Mouse (Mus musculus) urinary bladder, adult 18-20 months (tissue): ENCODE measurements around the gene Pnpla1.
"Not testable (repeated sequence)": the region's sequence is repeated elsewhere in the genome, so short reads cannot be mapped to it uniquely, and the experiment has no call there.

Experiments used
- DNase-seq, 2 experiments: peaks; one replicate each; pipeline ENCODE4 v3.0.0; 2022; ENCODE audit warnings: low spot score in 2 of 2, mixed read lengths in 2 of 2

Pnpla1 gene

DNA sequence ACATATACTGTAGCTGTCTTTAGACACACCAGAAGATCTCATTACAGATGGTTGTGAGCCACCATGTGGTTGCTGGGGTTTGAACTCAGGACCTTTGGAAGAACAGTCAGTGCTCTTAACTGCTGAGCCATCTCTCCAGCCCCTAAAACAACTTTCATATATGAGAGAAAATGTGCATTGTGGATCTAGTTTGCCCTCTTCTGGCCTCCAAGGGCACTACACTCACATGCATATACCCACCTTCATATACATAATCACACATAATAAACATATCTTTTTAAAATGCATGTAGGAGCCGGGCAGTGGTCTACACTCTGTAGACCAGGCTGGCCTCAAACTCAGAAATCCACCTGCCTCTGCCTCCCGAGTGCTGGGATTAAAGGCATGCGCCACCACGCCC, 16.3 kb upstream of the Pnpla1 start:
- DNase-seq, result not testable (repeated sequence)

- DNase-seq, result no peak
These were observed 14.5 kb upstream of the Pnpla1 start for GRCm38 (mm10) chr17:28843665-28844064.

DNA sequence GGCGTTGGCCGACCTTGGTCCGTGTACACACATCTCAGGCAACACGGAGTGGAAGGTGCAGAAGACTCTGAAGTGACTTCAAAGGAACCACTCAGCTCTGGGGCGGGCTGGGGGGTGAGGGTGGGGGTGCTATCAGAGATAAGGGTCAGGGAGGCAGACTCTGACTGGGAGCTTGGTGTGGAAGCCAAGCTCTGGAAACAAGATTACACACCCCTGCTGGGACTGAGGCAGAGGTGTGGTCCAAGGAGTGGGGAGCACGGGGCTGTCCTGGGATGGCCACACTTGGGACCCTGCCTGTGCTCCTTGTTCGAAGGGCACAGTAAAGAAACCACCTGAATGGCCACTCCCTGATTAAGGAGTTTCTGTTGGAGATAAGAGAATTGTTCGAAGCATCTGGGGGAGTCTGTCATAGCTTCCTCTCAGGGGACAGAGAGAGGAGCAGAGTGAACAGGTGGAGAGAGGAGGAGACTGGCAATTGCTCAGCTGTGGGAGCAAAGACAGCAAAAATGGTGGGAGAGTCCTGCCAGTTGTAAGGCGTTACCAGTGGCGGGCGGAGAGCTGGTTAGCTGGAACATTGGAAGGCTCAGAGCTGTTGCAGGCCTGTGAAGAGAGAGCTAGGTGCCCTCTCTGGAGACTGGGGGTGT, 11.1 kb upstream of the Pnpla1 start:
- no peak for DNase-seq

DNA sequence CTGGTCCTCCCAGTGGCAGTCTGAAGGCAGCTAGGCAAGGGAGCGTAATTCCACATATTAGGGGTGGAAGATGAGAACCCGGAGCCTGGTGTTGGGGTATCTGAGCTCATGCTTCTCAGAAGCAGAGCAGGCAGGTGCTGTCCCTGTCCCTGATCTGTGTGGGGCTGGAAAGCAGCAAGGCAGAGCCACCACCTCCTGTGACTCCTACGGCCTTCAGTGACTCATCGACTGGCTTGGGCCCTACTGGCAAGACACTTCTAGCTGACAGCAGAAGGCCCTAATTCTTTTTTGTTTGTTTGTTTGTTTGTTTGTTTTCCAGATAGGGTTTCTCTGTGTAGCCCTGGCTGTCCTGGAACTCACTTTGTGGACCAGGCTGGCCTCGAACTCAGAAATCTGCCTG, 7.7 kb upstream of the Pnpla1 start:
- no peak for DNase-seq

- DNase-seq, result no peak
These were observed 3.8 kb upstream of the Pnpla1 start for GRCm38 (mm10) chr17:28854377-28854776.

DNA sequence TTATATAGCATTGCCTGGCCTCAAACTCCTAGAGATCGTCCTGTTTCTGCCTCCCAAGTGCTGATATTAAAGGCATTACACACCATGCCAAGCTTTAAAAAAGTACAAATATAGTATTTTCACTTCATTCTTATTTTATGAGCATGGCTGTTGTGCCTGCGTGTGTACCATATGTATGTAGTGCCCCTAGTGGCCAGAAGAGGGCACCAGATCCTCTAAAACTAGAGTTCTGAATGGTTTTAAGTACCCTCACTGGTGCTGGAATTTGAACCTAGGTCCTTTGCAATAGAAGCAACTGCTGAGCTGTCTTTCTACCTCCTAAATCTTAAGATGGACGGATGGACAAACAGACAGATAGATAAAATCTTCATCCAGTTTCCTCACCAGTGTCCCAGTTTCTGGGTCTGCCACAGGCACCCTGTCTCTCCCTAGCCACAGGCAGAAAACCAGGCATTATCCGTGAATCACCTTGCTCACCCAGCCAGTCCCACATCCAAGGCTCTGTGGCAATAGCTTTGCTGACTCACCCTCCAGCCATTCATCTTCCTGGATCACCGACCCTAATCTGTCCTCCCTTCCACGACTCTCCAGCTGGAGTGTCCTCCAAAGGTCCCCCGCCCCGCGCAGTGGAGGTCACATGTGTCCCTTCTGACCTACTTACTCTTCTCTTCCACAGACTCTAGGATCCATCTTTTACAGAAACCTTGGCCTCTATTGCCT, 2.9 kb upstream of the Pnpla1 start:
- peak; percentile 23 to 31 for DNase-seq

DNA sequence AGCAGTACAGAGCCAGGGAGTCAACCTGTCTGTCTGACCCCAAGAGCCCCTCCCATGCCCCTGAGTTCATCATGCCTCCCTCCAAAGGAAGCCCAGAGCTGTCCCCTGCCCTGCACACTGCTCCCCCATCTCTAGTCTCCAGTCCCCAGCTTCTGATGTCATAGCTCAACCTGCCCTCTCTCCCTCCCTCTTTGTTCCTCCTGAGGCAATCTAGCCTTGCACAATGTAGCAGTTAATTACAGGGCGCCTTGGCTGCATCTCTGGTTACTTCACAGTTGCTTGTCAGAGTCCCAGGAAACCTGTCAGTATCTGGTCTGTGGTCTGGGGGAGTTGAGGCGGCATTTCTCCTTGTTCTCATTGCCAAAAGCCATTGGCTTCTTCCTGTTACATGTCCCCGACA, 2.2 kb upstream of the Pnpla1 start:
- DNase-seq, result no peak

DNA sequence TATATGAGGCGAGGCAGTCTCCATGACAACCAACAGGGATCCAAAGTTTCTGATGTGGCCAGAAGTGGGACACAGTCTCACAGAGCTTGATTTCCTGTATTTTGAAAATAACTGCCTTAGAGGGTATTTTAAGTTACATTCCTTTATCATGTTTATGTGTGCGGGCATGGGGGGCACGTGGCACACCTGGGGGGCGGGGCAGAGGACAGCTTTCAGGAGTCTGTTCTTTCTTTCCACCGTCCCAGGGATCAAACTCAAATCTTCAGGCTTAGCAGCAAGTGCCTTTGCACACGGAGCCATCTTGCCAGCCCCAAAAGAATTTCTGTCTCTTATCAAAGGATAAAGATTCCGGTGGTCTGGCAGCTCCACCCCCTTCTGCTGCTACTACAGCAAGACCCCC, 5.7 kb downstream of the Pnpla1 start:
- no peak for DNase-seq

DNA sequence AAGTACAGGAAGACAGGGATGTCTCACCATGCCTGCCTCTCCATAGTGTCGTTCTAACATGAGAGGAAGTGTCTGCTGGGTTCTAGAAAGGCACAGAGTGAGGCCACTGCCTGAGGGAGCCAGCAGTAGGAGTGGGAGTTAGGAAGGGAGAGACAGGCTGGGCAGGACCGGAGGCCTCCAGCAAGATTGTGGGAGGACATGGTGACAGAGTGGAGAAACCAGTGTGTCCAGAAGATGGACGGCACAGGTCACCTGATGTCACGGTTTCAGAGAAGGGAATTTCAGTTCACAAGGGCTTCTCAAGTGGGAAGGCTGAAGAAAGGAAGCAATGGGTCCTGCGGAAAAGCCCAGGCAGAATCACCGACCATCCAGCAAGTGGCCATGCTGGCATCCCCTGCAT, 6.3 kb downstream of the Pnpla1 start:
- no peak for DNase-seq

DNA sequence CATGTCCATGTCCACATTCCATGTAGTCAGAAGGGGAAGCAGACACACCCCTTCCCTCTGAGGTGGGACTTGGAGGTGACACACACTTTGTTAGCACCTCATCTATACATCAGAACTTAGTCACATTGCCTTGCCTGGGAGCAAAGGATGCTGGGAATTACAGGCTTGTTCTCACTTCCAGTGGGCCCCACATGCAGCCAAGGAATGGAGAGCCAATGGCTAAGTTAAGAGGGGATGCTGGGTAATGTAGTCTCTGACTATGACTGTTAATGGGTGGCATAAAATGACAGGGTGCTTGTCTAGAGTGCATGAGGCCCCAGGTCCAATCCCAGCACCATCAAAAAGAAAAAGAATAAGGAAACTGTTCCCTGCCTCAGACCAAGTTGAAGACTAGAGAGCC, 8.7 kb downstream of the Pnpla1 start:
- DNase-seq, result no peak

- no peak for DNase-seq
These were observed 9.2 kb downstream of the Pnpla1 start for GRCm38 (mm10) chr17:28867381-28867780.

GRCm38 (mm10) chr17:28869412-28870110, 11.3 kb downstream of the Pnpla1 start:
- no peak for DNase-seq

DNA sequence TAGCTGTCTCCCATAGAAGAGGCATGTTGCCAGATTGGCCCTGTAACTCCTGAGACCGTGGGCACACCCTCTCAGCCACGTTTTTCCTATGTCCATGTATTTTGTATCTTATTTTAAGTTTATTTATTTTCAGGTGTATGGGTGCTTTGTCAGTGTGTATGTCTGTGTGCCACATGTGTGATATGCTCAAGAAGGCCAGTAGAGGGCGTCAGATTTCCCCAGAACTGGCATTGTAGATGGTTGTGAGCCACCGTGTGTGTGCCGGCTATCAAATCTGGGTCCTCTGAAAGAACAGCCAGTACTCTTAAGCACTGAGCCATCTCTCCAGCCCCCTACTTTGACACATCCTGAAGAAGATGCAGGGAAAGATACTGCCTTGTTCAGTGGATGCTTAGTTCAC, 12.2 kb downstream of the Pnpla1 start:
- no peak for DNase-seq

- no peak for DNase-seq
These were observed 13.6 kb downstream of the Pnpla1 start for GRCm38 (mm10) chr17:28871831-28872230.

DNA sequence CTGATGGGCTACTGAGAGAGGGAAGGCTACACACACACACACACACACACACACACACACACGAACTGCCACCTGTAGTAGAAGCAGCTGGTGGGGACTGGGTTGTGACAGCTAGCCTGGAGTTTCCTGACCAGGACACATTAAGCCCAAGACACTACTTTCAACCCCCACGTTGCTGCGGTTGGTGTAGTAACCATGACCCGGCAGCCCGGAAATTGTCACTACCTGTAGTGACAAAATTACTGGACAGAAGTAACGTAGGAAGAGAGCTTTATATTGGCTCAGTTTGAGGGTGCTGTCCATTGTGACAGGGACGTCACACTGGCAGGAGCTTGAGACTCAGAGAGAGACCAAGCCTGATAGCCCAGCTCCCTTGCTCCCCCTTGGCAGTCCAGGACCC, 14.1 kb downstream of the Pnpla1 start:
- DNase-seq, result no peak

DNA sequence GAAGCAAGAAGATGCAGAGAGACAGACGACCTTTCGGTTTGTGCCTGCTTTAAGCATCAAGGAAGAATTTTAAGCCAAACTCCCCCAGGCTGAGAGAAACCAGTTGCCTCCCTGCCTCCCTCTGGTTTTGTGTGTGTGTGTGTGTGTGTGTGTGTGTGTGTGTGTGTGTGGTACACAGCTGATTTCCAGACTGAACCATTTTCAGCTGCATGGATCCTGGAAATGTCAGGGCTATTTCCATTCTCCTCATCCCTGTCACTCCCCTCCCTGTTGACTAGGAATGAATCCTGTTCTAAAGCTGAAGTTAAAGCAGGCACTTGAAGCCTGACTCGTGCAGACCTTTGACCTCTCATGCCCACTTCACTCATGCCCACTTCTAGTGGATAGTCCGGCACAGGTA, 16.0 kb downstream of the Pnpla1 start:
- no peak for DNase-seq

DNA sequence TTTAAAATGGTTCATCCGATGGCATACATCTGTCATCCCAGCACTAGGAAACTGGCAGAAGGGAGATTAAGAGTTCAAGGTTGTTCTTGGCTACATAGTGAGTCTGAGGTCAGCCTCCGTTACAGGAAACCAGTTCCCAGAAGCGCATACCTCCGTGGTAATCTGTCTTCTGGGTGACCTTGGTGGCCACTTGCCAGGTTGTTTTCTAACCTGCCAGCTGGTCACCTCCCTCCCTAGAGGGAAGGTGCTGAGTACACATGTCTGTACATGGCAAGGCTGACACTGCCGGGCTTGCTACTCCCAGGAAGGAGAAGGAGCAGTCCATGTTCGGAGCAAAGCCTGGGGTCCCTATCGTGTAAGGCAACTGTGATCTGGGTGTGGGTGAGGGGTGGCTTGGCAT, 16.6 kb downstream of the Pnpla1 start:
- peak in 1 of 2 experiments; percentile 17 for DNase-seq

- DNase-seq, result peak in 1 of 2 experiments; percentile 38
These were observed 17.1 kb downstream of the Pnpla1 start for GRCm38 (mm10) chr17:28875316-28875715.

- DNase-seq, result no peak
These were observed 18.1 kb downstream of the Pnpla1 start for GRCm38 (mm10) chr17:28876331-28876730.

DNA sequence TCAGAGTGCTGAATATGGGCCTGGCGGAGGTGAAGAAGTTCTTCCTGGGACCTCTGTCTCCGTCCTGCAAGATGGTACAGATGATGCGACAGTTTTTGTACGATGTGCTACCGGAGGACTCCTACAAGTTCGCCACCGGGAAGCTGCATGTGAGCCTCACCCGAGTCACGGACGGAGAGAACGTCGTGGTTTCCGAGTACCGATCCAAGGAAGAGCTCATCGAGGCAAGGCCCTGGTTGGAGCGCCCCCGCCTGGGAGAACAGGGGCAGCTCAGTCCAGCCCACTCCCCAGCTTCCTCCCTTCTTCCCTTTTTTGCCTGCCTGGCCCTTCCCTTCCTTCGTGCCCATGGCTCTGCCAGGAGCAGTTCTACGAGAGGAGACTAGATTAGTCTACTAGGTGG, 18.6 kb downstream of the Pnpla1 start:
- DNase-seq, result no peak

DNA sequence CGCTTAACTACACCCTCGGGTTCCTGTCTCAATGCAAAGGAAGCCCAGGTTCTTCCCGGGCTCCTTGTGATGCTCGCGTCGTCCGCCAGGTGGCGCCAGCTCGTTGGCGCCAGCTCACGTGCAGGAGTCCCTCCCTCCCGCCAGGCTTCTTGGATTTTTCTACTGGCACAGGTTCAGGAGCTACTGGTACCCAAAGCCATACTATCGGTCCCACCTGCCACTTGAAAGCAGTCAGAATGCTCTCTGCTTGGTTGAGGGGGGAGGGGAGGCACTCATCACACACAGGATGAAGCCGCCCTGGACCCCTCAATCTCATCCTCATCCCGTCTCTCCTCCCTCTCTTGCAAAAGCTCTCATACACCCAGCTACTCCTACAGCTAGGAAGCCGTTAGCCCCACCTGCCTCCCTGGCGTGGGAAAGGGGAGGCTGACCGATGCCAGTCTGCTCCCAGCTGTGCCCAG, 21.8 kb downstream of the Pnpla1 start:
- DNase-seq, result peak; percentile 29 to 62

GRCm38 (mm10) chr17:28882316-28882715, 24.1 kb downstream of the Pnpla1 start:
- peak; percentile 42 for DNase-seq

GRCm38 (mm10) chr17:28882810-28883209, 24.6 kb downstream of the Pnpla1 start:
- no peak for DNase-seq
